Mouse (Mus musculus) kidney, embryonic 15.5 days (tissue): ENCODE measurements around the gene Exo5. TPM values are rescaled to one million over a fixed set of nuclear protein-coding genes. Genes with fewer than 3 reads are reported as not detected.

Experiments used
- ATAC-seq: fragments of 200-750 bp; cut with Nextera tagmentation; replicated peaks from 2 replicates; pipeline ENCODE4 v1.8.0; 2017; ENCODE audit warnings: moderate TSS enrichment; ENCODE audit not compliant: low FRiP score
- H3K27ac ChIP-seq: fragments of 300-500 bp; sonication (generic); 2 replicates; pipeline ENCODE4 v1.5.1; 2015; ENCODE audit warnings: mild to moderate bottlenecking, inconsistent platforms
- H3K27me3 ChIP-seq: fragments of 300-500 bp; sonication (generic); 2 replicates; pipeline ENCODE4 v1.6.1; 2015; ENCODE audit warnings: inconsistent platforms
- H3K36me3 ChIP-seq: fragments of 300-500 bp; sonication (generic); 2 replicates; pipeline ENCODE4 v1.6.1; 2015; ENCODE audit warnings: inconsistent platforms
- H3K4me1 ChIP-seq: fragments of 300-500 bp; sonication (generic); 2 replicates; pipeline ENCODE4 v1.6.1; 2015; ENCODE audit warnings: inconsistent platforms
- H3K4me2 ChIP-seq: fragments of 300-500 bp; sonication (generic); 2 replicates; pipeline ENCODE4 v1.6.1; 2015; ENCODE audit warnings: moderate library complexity, mild to moderate bottlenecking, inconsistent platforms
- H3K4me3 ChIP-seq: fragments of 300-500 bp; sonication (generic); replicated peaks from 2 replicates; pipeline ENCODE4 v1.5.1; 2015; ENCODE audit warnings: mild to moderate bottlenecking, inconsistent platforms
- H3K9ac ChIP-seq: fragments of 300-500 bp; sonication (generic); 2 replicates; pipeline ENCODE4 v1.6.1; 2015; ENCODE audit warnings: mild to moderate bottlenecking, inconsistent platforms
- H3K9me3 ChIP-seq: fragments of 300-500 bp; sonication (generic); replicated peaks from 2 replicates; pipeline ENCODE4 v1.6.1; 2016; ENCODE audit warnings: inconsistent platforms
- WGBS: fragments of 180-500 bp; shearing (Covaris S2); methylation state at CpG from one replicate; pipeline ENCODE4 v1.1.7; 2015; ENCODE audit warnings: mixed read lengths; 5-methylcytosine and 5-hydroxymethylcytosine counted together
- polyA plus RNA-seq: library from polyadenylated mRNA; unstranded; fragments of >200 nt; fragmentation: Nextera tagmentation; extraction: Ambion mirVana; gene quantifications from 2 replicates; pipeline ENCODE4 v1.2.1, GENCODE M21; 2015

The Exo5 gene
- polyA plus RNA-seq, 1 experiment from 2014 or later: 32.7 TPM

- no peak overlapping the region for H3K4me2 ChIP-seq
- no peak for ATAC-seq
- no peaks in the 10 kb centered on the region; the same call in 1 of the 2 replicates for H3K4me1 ChIP-seq
- H3K9ac ChIP-seq: no peak overlapping the region
- no peaks in the 10 kb centered on the region for H3K27me3 ChIP-seq
- H3K36me3 ChIP-seq: peaks cover 27% of the 10 kb centered on the region
- H3K27ac ChIP-seq: no peak overlapping the region
- no peaks in the 10 kb centered on the region for H3K9me3 ChIP-seq
- WGBS: 67% methylated on average over 3 of the region's 3 CpGs
- no peak overlapping the region for H3K4me3 ChIP-seq
These were observed 10.2 kb upstream of the Exo5 start for GRCm38 (mm10) chr4:120935006-120935405.

GRCm38 (mm10) chr4:120930736-120931135, 5.9 kb upstream of the Exo5 start:
- no peaks in the 10 kb centered on the region for H3K27me3 ChIP-seq
- no peak overlapping the region for H3K9ac ChIP-seq
- H3K4me3 ChIP-seq: no peak overlapping the region
- 94% methylated on average over 18 of the region's 18 CpGs for WGBS
- no peak for ATAC-seq
- H3K9me3 ChIP-seq: no peaks in the 10 kb centered on the region
- H3K4me1 ChIP-seq: no peaks in the 10 kb centered on the region; the same call in 1 of the 2 replicates
- H3K4me2 ChIP-seq: no peak overlapping the region
- peaks cover 27% of the 10 kb centered on the region for H3K36me3 ChIP-seq
- H3K27ac ChIP-seq: no peak overlapping the region

GRCm38 (mm10) chr4:120928686-120929085, 3.9 kb upstream of the Exo5 start:
- no peak overlapping the region for H3K9ac ChIP-seq
- no peak overlapping the region for H3K27ac ChIP-seq
- H3K9me3 ChIP-seq: no peaks in the 10 kb centered on the region
- no peaks in the 10 kb centered on the region for H3K27me3 ChIP-seq
- H3K4me3 ChIP-seq: no peak overlapping the region
- no peak overlapping the region for H3K4me2 ChIP-seq
- H3K36me3 ChIP-seq: peaks cover 13% of the 10 kb centered on the region
- ATAC-seq: no peak
- 73% methylated on average over 3 of the region's 3 CpGs for WGBS
- peaks cover 8% of the 10 kb centered on the region for H3K4me1 ChIP-seq

GRCm38 (mm10) chr4:120925386-120925785, 569 bp upstream of the Exo5 start:
- Histone ChIP-seq H3K9me3 (peaks cover 4% of the 10 kb centered on the region; the same call in 1 of the 2 replicates), H3K9ac (peak overlapping the region; percentile 70), H3K36me3 (peaks cover 29% of the 10 kb centered on the region), H3K4me2 (peak overlapping the region; percentile 68), H3K27me3 (no peaks in the 10 kb centered on the region), H3K4me3 (peak overlapping the region; percentile 73), H3K4me1 (peaks cover 15% of the 10 kb centered on the region), H3K27ac (peak overlapping the region; percentile 92)
- 11% methylated on average over 3 of the region's 3 CpGs for WGBS
- ATAC-seq: no peak; the same call in 1 of the 2 replicates

GRCm38 (mm10) chr4:120921461-120921860, 3.4 kb downstream of the Exo5 start:
- WGBS: 95% methylated on average over 8 of the region's 8 CpGs
- ATAC-seq: no peak
- Histone ChIP-seq H3K4me1 (peaks cover 15% of the 10 kb centered on the region), H3K9ac (no peak overlapping the region), H3K9me3 (peaks cover 4% of the 10 kb centered on the region; the same call in 1 of the 2 replicates), H3K36me3 (peaks cover 37% of the 10 kb centered on the region), H3K4me3 (no peak overlapping the region), H3K4me2 (no peak overlapping the region), H3K27me3 (no peaks in the 10 kb centered on the region), H3K27ac (no peak overlapping the region)

GRCm38 (mm10) chr4:120914501-120914900, 10.3 kb downstream of the Exo5 start:
- Histone ChIP-seq H3K9ac (no peak overlapping the region), H3K27ac (no peak overlapping the region), H3K4me2 (no peak overlapping the region), H3K36me3 (peaks cover 2% of the 10 kb centered on the region; the same call in 1 of the 2 replicates), H3K4me3 (no peak overlapping the region), H3K4me1 (no peaks in the 10 kb centered on the region), H3K9me3 (no peaks in the 10 kb centered on the region), H3K27me3 (no peaks in the 10 kb centered on the region)
- no peak for ATAC-seq
- 74% methylated on average over 4 of the region's 4 CpGs for WGBS

- H3K4me2 ChIP-seq: no peak overlapping the region
- no peaks in the 10 kb centered on the region for H3K9me3 ChIP-seq
- no peak for ATAC-seq
- H3K27me3 ChIP-seq: no peaks in the 10 kb centered on the region
- H3K9ac ChIP-seq: no peak overlapping the region
- H3K4me1 ChIP-seq: no peaks in the 10 kb centered on the region
- H3K27ac ChIP-seq: no peak overlapping the region
- WGBS: 63% methylated on average over 1 of the region's 1 CpGs
- H3K4me3 ChIP-seq: no peak overlapping the region
- no peaks in the 10 kb centered on the region for H3K36me3 ChIP-seq
These were observed 11.0 kb downstream of the Exo5 start for GRCm38 (mm10) chr4:120913861-120914260.

GRCm38 (mm10) chr4:120913443-120913842, 11.4 kb downstream of the Exo5 start:
- ATAC-seq: no peak
- H3K4me2 ChIP-seq: no peak overlapping the region
- no peaks in the 10 kb centered on the region for H3K27me3 ChIP-seq
- H3K27ac ChIP-seq: no peak overlapping the region
- no peak overlapping the region for H3K4me3 ChIP-seq
- no peak overlapping the region for H3K9ac ChIP-seq
- WGBS: 70% methylated on average over 8 of the region's 8 CpGs
- no peaks in the 10 kb centered on the region for H3K9me3 ChIP-seq
- no peaks in the 10 kb centered on the region for H3K36me3 ChIP-seq
- no peaks in the 10 kb centered on the region for H3K4me1 ChIP-seq

GRCm38 (mm10) chr4:120912866-120913265, 12.0 kb downstream of the Exo5 start:
- WGBS: 47% methylated on average over 4 of the region's 4 CpGs
- ATAC-seq: no peak
- no peaks in the 10 kb centered on the region for H3K9me3 ChIP-seq
- no peaks in the 10 kb centered on the region for H3K27me3 ChIP-seq
- H3K4me1 ChIP-seq: no peaks in the 10 kb centered on the region
- H3K4me3 ChIP-seq: no peak overlapping the region
- no peak overlapping the region for H3K4me2 ChIP-seq
- no peaks in the 10 kb centered on the region for H3K36me3 ChIP-seq
- no peak overlapping the region for H3K9ac ChIP-seq
- H3K27ac ChIP-seq: no peak overlapping the region

GRCm38 (mm10) chr4:120911086-120911485, 13.7 kb downstream of the Exo5 start:
- Histone ChIP-seq H3K4me3 (no peak overlapping the region), H3K36me3 (no peaks in the 10 kb centered on the region), H3K27ac (no peak overlapping the region), H3K4me2 (no peak overlapping the region), H3K27me3 (no peaks in the 10 kb centered on the region), H3K4me1 (no peaks in the 10 kb centered on the region), H3K9me3 (no peaks in the 10 kb centered on the region), H3K9ac (no peak overlapping the region)
- ATAC-seq: no peak
- 82% methylated on average over 6 of the region's 6 CpGs for WGBS

- no peaks in the 10 kb centered on the region for H3K36me3 ChIP-seq
- no peaks in the 10 kb centered on the region for H3K27me3 ChIP-seq
- H3K4me1 ChIP-seq: no peaks in the 10 kb centered on the region
- H3K27ac ChIP-seq: no peak overlapping the region
- no peaks in the 10 kb centered on the region for H3K9me3 ChIP-seq
- WGBS: 31% methylated on average over 15 of the region's 15 CpGs
- 0 out of 2 replicates have a peak overlapping the region, but pooled peaks have one; percentile 19 for H3K4me2 ChIP-seq
- no peak for ATAC-seq
- H3K4me3 ChIP-seq: no peak overlapping the region
- H3K9ac ChIP-seq: no peak overlapping the region
These were observed 15.2 kb downstream of the Exo5 start for GRCm38 (mm10) chr4:120909558-120910150.

- ATAC-seq: no peak
- H3K27ac ChIP-seq: no peak overlapping the region
These were observed 19.2 kb downstream of the Exo5 start for GRCm38 (mm10) chr4:120905644-120906043.

GRCm38 (mm10) chr4:120904533-120904932, 20.3 kb downstream of the Exo5 start:
- H3K9me3 ChIP-seq: no peaks in the 10 kb centered on the region
- no peak overlapping the region for H3K9ac ChIP-seq
- no peak for ATAC-seq
- 72% methylated on average over 4 of the region's 4 CpGs for WGBS
- no peak overlapping the region for H3K4me3 ChIP-seq
- H3K4me1 ChIP-seq: no peaks in the 10 kb centered on the region
- no peak overlapping the region for H3K4me2 ChIP-seq
- H3K27ac ChIP-seq: no peak overlapping the region
- H3K36me3 ChIP-seq: no peaks in the 10 kb centered on the region
- no peaks in the 10 kb centered on the region for H3K27me3 ChIP-seq

More at GRCm38 (mm10) chr4:120905644-120906043, 19.2 kb downstream of the Exo5 start:
- H3K4me1 ChIP-seq: no peaks in the 10 kb centered on the region
- H3K4me3 ChIP-seq: no peak overlapping the region
- H3K9ac ChIP-seq: no peak overlapping the region
- no peaks in the 10 kb centered on the region for H3K27me3 ChIP-seq
- no peaks in the 10 kb centered on the region for H3K36me3 ChIP-seq
- 75% methylated on average over 5 of the region's 5 CpGs for WGBS
- H3K4me2 ChIP-seq: no peak overlapping the region
- H3K9me3 ChIP-seq: no peaks in the 10 kb centered on the region
